Mouse (Mus musculus) lung, embryonic 16.5 days (tissue): ENCODE results near the gene Sst. TPM values are rescaled to one million over a fixed set of nuclear protein-coding genes. Genes with fewer than 3 reads are reported as not detected.

ENCODE experiments used
- ATAC-seq: fragments of 200-750 bp; cut with Nextera tagmentation; 2 replicates; pipeline ENCODE4 v1.8.0; 2017; ENCODE audit warnings: low read depth, mild to moderate bottlenecking, moderate library complexity
- H3K27ac ChIP-seq: fragments of 300-500 bp; sonication (generic); 2 replicates; pipeline ENCODE4 v1.5.1; 2014; ENCODE audit warnings: mild to moderate bottlenecking, control low read depth, low read length
- H3K27me3 ChIP-seq: fragments of 300-500 bp; sonication (generic); 2 replicates; pipeline ENCODE4 v1.6.1; 2014; ENCODE audit warnings: low read depth, low read length, mixed read lengths; ENCODE audit not compliant: control insufficient read depth, insufficient read depth
- H3K36me3 ChIP-seq: fragments of 300-500 bp; sonication (generic); 2 replicates; pipeline ENCODE4 v1.6.1; 2014; ENCODE audit warnings: low read length; ENCODE audit not compliant: control insufficient read depth, insufficient read depth
- H3K4me1 ChIP-seq: fragments of 300-500 bp; sonication (generic); replicated peaks from 2 replicates; pipeline ENCODE4 v1.6.1; 2014; ENCODE audit warnings: low read length, mixed read lengths; ENCODE audit not compliant: control insufficient read depth, insufficient read depth
- H3K4me2 ChIP-seq: fragments of 300-500 bp; sonication (generic); 2 replicates; pipeline ENCODE4 v1.6.1; 2014; ENCODE audit warnings: low read depth, low read length, control low read depth
- H3K4me3 ChIP-seq: fragments of 300-500 bp; sonication (generic); 2 replicates; pipeline ENCODE4 v1.5.1; 2014; ENCODE audit warnings: mild to moderate bottlenecking, low read length, control low read depth
- H3K9ac ChIP-seq: fragments of 300-500 bp; sonication (generic); 2 replicates; pipeline ENCODE4 v1.6.1; 2014; ENCODE audit warnings: low read length, control low read depth
- H3K9me3 ChIP-seq: fragments of 300-500 bp; sonication (generic); 2 replicates; pipeline ENCODE4 v1.6.1; 2016; ENCODE audit warnings: low read length; ENCODE audit not compliant: control insufficient read depth
- WGBS: fragments of 180-500 bp; shearing (Covaris S2); extraction: QIAGEN DNeasy Blood & Tissue Kit; methylation state at CpG from one replicate; pipeline ENCODE4 v1.1.7; 2014; 5-methylcytosine and 5-hydroxymethylcytosine counted together
- polyA plus RNA-seq: library from polyadenylated mRNA; unstranded; fragments of >200 nt; fragmentation: Nextera tagmentation; extraction: Ambion mirVana; gene quantifications from 2 replicates; pipeline ENCODE4 v1.2.1, GENCODE M21; 2015

The Sst gene
- polyA plus RNA-seq, 1 experiment from 2014 or later, result not detected

GRCm38 (mm10) chr16:23842609-23843008 is 48.1 kb downstream of the Sst start:
- Histone ChIP-seq H3K4me2 (no peak overlapping the region), H3K27me3 (no peaks in the 10 kb centered on the region), H3K4me3 (no peak overlapping the region), H3K27ac (no peak overlapping the region), H3K9me3 (no peaks in the 10 kb centered on the region), H3K36me3 (no peaks in the 10 kb centered on the region), H3K4me1 (no peaks in the 10 kb centered on the region), H3K9ac (no peak overlapping the region)
- no peak for ATAC-seq
- 58% methylated on average over 3 of the region's 3 CpGs for WGBS

Other genes with a start within 250 kb of the Sst start
- not detected in 2 replicates for gene Rtp2, start 41.4 kb upstream of the Sst start, polyA plus RNA-seq
- gene Gm37419, start 97.5 kb upstream of the Sst start, polyA plus RNA-seq, result not detected in 2 replicates
- 1.6 and 2.4 TPM in 2 replicates for gene Bcl6, start 97.9 kb upstream of the Sst start, polyA plus RNA-seq